Mouse (Mus musculus) liver, adult 2 months (tissue): ENCODE results near the gene Sh3d19.

Experiments
- CTCF ChIP-seq: fragments of 200-500 bp; IDR thresholded peaks from 2 replicates; pipeline ENCODE4 v1.5.1; 2011; ENCODE audit warnings: low read depth, low read length, control low read depth
- POLR2A ChIP-seq: fragments of 200-500 bp; IDR thresholded peaks from 2 replicates; pipeline ENCODE4 v1.6.1; 2011; ENCODE audit warnings: low read length, control low read depth; ENCODE audit not compliant: insufficient read depth; ENCODE audit errors: extremely low read depth

DNA sequence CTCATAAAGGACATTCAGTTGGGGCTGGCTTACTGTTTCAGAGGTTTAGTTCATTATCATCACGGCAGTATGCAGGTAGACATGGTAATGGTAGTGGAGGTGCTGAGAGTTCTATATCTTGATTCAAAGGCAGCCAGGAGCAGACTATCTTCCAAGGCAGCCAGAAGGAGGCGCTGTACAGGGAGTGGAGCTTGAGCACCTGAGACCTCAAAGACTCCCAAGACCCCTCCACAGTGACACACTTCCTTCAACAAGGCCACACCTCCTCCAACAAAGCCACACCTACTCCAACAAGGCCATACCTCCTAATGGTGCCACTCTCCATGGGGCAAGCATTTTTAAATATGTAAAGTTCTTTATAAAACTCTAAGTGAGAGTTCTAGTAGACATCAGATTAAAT lies 78.1 kb downstream of the Sh3d19 start:
- TF ChIP-seq CTCF, result no peak
- no peak for TF ChIP-seq POLR2A
